Mouse (Mus musculus): ENCODE data around the gene Atp1a1. TPM values are rescaled to one million over a fixed set of nuclear protein-coding genes. Genes with fewer than 3 reads are reported as not detected.

Atp1a1 gene
- polyA plus RNA-seq, 1 experiment: 58.4 TPM

DNA sequence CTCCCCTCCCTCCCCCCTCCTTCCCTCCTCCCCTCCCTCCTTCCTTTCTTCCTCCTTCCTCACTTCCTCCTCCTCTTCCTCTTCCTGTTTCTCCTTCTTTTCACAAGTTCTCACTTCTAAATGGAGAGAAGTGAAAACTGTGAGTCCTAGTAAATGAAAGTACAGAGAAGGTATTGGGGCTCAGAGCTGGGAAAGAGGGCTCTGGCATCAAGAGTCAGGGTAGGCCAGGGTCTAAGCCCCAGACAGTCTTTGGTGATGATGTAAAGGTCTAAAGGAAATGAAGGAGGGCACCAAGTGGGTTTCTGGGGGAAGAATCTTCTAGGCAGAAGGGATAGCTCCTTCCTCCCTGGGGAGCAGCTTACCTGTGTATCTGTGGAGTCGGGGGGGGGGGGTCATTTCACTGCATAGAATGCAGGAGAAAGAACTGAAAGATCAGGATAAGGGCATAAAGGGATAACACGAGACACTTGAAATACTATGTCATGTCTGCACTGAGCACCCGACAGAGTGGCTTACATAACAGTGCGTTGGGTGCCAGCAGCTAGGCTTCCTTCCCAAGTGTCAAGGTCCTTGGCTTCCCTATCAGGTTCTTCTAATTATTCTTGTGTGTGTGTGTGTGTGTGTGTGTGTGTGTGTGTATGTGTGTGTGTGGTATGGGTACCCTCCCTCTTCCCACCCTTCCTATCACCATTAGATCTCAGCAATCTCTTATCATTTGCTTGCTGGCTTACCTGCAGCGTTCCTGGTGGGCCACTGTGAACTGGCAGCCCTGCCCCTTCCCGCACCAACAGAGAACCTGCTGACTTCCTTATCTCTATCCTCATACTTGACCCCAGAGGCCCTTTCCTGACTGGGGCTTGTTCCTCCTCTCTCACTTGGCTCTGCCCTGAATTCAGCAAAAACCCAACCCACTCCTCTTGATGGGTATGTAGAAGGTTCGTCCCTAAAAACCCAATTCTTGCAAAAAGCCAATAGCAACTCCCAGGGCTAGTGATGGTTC is 51.6 kb downstream of the Atp1a1 start:
- TF ChIP-seq GATA1 (IDR thresholded peaks at IDR 0.05; ENCODE audit: low read length): peak; percentile 51
- TF ChIP-seq TAL1 (IDR thresholded peaks at IDR 0.05; ENCODE audit: low read length): no peak
- Histone ChIP-seq H3K4me1 (ENCODE audit: control insufficient read depth) (peaks cover 85% of the 10 kb centered on the region), H3K4me3 (replicated peaks) (peak overlapping the region; percentile 60), H3K36me3 (ENCODE audit: control insufficient read depth) (peaks cover 27% of the 10 kb centered on the region), H3K9me3 (ENCODE audit: control insufficient read depth, low read length) (no peaks in the 10 kb centered on the region), H3K27me3 (ENCODE audit: control insufficient read depth) (no peaks in the 10 kb centered on the region)

DNA sequence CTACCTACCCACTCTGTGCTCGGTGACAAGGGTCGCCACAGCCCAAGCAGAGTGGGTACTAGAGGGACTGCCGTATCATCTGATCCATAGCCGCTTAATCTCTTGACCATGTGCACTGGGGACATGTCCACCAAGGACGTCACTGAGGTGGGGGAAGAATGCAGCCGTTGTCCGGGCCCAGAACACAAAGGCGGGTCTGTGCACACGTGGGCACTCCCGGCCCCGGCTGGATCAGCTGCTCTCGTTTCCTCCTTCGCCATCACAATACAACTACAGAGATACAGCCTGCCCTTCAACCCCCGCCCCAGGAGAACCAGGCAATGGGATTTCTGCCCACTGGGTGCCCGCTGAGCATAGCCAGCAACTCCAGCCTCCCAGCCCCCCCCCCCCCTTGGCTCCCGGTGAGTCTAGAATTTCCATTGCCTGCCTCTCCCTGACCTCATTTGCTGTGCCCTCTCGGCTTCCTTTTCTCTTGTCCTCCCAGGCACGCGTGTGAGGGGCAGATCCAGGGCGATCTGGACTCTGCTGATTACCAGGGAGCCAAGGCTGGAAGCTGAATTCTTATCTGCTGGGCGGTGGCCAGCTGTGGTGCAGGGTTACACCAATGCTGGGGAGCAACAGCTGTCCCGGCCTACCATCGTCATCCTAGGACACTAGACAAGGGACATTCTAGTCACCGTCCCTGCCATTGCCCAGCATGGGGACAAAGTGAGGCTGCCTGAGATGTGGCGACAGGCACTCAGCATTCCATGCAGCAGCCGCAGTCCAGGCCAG is 52.8 kb downstream of the Atp1a1 start:
- Histone ChIP-seq H3K9me3 (ENCODE audit: control insufficient read depth, low read length) (no peaks in the 10 kb centered on the region), H3K4me3 (replicated peaks) (peak overlapping the region; percentile 80), H3K27me3 (ENCODE audit: control insufficient read depth) (no peaks in the 10 kb centered on the region), H3K36me3 (ENCODE audit: control insufficient read depth) (peaks cover 37% of the 10 kb centered on the region), H3K4me1 (ENCODE audit: control insufficient read depth) (peaks cover 90% of the 10 kb centered on the region)
- peak; percentile 98 for TF ChIP-seq TAL1 (IDR thresholded peaks at IDR 0.05; ENCODE audit: low read length)
- TF ChIP-seq GATA1 (IDR thresholded peaks at IDR 0.05; ENCODE audit: low read length): peak; percentile 99

DNA sequence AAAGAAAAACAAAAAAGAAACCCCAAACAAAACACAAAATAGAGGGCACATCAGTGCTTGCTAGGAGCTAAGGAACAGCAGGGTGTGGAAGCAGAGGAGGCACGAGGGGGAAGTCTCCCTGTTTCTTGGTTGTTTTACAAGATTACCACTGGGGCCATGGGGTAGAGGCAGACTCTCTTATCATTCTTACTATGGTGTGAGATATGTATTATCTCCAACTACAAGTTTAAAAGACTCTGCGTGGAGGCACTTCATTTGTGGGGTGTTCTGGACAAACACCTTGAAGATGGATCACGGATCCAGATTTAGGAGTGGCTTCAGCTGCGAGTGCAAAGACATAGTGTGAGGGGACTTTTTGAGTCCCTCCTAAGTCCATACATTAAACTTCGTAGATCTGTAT is 54.7 kb downstream of the Atp1a1 start:
- Histone ChIP-seq H3K27me3 (ENCODE audit: control insufficient read depth) (peaks cover 4% of the 10 kb centered on the region), H3K4me3 (replicated peaks) (peak overlapping the region; percentile 80), H3K36me3 (ENCODE audit: control insufficient read depth) (peaks cover 37% of the 10 kb centered on the region), H3K4me1 (ENCODE audit: control insufficient read depth) (peaks cover 82% of the 10 kb centered on the region), H3K9me3 (ENCODE audit: control insufficient read depth, low read length) (no peaks in the 10 kb centered on the region)
- no peak for TF ChIP-seq GATA1 (IDR thresholded peaks at IDR 0.05; ENCODE audit: low read length)
- TF ChIP-seq TAL1 (IDR thresholded peaks at IDR 0.05; ENCODE audit: low read length): no peak

DNA sequence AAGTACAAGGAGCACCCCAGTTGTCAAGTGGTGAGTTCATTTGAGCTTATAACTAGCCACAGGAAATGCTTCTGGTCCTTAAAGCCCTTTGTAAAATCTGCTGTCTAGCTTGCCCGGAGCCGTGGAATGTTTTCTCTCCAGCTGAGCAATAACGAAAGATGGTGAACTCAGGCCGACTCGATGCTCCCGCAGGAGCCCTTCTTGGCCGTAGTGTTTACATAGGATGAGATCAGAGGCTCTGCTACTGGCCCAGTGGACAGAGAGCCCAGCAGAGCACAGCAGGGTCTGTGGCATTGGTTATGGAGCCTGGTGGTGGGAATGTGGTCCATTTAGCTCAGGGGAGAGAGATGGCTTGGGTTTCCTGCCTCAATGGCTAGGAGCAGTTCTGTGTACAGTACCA is 60.4 kb downstream of the Atp1a1 start:
- Histone ChIP-seq H3K4me3 (replicated peaks) (no peak overlapping the region), H3K9me3 (ENCODE audit: control insufficient read depth, low read length) (no peaks in the 10 kb centered on the region), H3K36me3 (ENCODE audit: control insufficient read depth) (peaks cover 23% of the 10 kb centered on the region), H3K27me3 (ENCODE audit: control insufficient read depth) (peaks cover 19% of the 10 kb centered on the region), H3K4me1 (ENCODE audit: control insufficient read depth) (peaks cover 46% of the 10 kb centered on the region)
- TF ChIP-seq TAL1 (IDR thresholded peaks at IDR 0.05; ENCODE audit: low read length) (no peak), GATA1 (IDR thresholded peaks at IDR 0.05; ENCODE audit: low read length) (no peak)

DNA sequence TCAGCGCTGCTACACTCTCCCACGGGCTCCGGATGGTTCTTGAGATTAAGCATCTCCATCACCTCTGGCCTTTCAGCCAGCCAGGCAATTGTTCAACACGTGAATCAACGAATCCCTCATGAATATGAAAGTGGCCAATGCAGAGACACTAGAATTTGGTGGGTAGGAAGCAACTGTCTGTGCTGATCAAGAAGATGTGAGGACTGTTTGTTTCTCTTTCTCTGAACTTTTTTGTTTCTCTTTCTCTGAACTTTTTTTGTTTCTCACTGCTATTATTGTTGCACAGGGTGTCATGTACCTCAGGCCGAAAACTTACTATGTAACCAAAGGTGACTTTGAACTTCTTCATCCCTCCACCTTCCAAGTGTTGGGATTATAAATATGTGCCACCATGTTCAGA is 62.9 kb downstream of the Atp1a1 start:
- peaks cover 21% of the 10 kb centered on the region for H3K4me1 ChIP-seq (ENCODE audit: control insufficient read depth)
- H3K9me3 ChIP-seq (ENCODE audit: control insufficient read depth, low read length): no peaks in the 10 kb centered on the region
- peaks cover 22% of the 10 kb centered on the region for H3K27me3 ChIP-seq (ENCODE audit: control insufficient read depth)
- H3K36me3 ChIP-seq (ENCODE audit: control insufficient read depth): no peaks in the 10 kb centered on the region
- no peak for TF ChIP-seq TAL1 (IDR thresholded peaks at IDR 0.05; ENCODE audit: low read length)
- TF ChIP-seq GATA1 (IDR thresholded peaks at IDR 0.05; ENCODE audit: low read length): no peak
- H3K4me3 ChIP-seq (replicated peaks): no peak overlapping the region

DNA sequence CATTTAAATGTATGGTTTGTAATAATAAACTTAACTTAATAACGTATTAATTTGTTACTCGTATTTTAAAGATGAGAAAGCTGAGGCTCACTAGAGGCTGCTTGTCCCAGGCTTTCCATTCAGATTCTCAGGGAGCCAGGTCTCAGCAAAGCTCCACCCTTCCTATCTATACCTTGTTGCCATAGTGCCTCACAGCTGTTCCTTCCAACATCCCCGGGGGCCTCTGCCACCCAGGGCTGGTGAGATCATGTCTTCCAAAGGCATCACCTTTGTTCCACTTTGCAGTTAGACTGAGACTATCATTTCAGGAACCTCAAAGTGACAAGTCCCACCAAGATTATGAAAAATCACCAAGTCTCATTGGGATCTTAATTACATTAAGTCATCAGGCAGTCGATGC is 63.9 kb downstream of the Atp1a1 start:
- Histone ChIP-seq H3K27me3 (ENCODE audit: control insufficient read depth) (peaks cover 19% of the 10 kb centered on the region), H3K9me3 (ENCODE audit: control insufficient read depth, low read length) (no peaks in the 10 kb centered on the region), H3K36me3 (ENCODE audit: control insufficient read depth) (no peaks in the 10 kb centered on the region), H3K4me1 (ENCODE audit: control insufficient read depth) (peaks cover 21% of the 10 kb centered on the region), H3K4me3 (replicated peaks) (no peak overlapping the region)
- TF ChIP-seq GATA1 (IDR thresholded peaks at IDR 0.05; ENCODE audit: low read length): no peak
- TF ChIP-seq TAL1 (IDR thresholded peaks at IDR 0.05; ENCODE audit: low read length): no peak

DNA sequence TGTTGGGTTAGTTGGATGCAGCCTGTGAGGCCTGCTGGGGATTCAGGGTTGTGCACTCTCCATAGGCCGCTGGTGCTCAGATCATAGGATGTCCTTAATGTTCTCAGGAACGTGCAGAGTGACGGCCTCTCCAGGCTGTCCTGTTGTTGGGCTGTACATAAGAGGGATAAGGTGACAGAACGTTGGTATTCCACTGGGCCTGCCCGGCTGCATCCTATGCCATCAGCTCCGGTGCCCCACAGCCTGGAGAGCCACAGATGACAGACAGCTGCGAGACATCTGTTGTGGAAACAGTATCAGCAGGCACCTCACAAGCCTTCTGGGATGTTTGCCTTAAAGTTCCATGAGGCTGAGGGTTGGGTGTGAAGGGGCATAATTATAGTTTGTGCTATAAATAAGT is 68.2 kb downstream of the Atp1a1 start:
- TF ChIP-seq GATA1 (IDR thresholded peaks at IDR 0.05; ENCODE audit: low read length): no peak
- no peak for TF ChIP-seq TAL1 (IDR thresholded peaks at IDR 0.05; ENCODE audit: low read length)
- Histone ChIP-seq H3K4me3 (replicated peaks) (no peak overlapping the region), H3K36me3 (ENCODE audit: control insufficient read depth) (no peaks in the 10 kb centered on the region), H3K4me1 (ENCODE audit: control insufficient read depth) (peaks cover 22% of the 10 kb centered on the region), H3K9me3 (ENCODE audit: control insufficient read depth, low read length) (no peaks in the 10 kb centered on the region), H3K27me3 (ENCODE audit: control insufficient read depth) (peaks cover 9% of the 10 kb centered on the region)

DNA sequence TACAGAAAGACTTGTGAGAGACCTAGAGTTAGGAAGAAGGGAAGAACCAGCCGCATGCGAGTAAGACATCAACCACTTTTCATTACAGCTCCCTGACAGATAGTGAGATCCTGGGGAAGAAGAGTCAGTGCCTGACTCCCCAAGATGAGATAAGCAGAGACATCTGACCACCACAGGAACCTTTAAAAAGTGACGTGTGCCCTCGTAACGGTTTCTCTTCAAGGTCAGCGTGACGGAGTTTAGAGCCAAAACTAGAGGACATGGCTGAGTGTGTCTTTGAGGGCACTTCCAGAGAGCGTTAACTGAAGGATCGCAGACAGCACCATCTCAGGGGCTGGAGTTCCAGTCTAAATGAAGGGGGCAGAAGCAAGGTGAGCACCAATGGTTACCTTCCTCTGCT is 70.2 kb downstream of the Atp1a1 start:
- Histone ChIP-seq H3K36me3 (ENCODE audit: control insufficient read depth) (no peaks in the 10 kb centered on the region), H3K9me3 (ENCODE audit: control insufficient read depth, low read length) (no peaks in the 10 kb centered on the region), H3K4me1 (ENCODE audit: control insufficient read depth) (peaks cover 8% of the 10 kb centered on the region), H3K27me3 (ENCODE audit: control insufficient read depth) (peaks cover 7% of the 10 kb centered on the region), H3K4me3 (replicated peaks) (no peak overlapping the region)
- no peak for TF ChIP-seq GATA1 (IDR thresholded peaks at IDR 0.05; ENCODE audit: low read length)
- TF ChIP-seq TAL1 (IDR thresholded peaks at IDR 0.05; ENCODE audit: low read length): no peak

DNA sequence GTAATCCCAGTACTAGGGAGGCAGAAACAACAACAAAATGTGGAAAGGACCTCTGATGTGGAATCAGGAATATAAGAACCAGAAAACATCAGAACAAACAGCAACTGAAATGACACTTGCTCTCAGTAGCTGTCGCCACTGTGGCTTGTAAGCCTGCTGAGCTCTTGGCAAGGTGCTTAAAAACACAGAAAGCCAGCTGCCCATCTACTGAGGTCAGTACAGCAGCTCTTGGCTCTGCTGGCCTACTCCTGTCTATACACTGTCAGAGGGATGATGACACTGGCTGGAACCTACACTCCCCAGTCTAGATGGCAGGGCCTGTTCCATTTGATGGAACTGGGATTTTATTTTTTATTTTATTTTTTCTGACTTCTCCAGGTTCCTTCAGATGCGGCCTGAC is 71.1 kb downstream of the Atp1a1 start:
- H3K4me1 ChIP-seq (ENCODE audit: control insufficient read depth): peaks cover 8% of the 10 kb centered on the region
- H3K9me3 ChIP-seq (ENCODE audit: control insufficient read depth, low read length): no peaks in the 10 kb centered on the region
- H3K27me3 ChIP-seq (ENCODE audit: control insufficient read depth): peaks cover 7% of the 10 kb centered on the region
- H3K36me3 ChIP-seq (ENCODE audit: control insufficient read depth): no peaks in the 10 kb centered on the region
- TF ChIP-seq GATA1 (IDR thresholded peaks at IDR 0.05; ENCODE audit: low read length) (no peak), TAL1 (IDR thresholded peaks at IDR 0.05; ENCODE audit: low read length) (no peak)
- no peak overlapping the region for H3K4me3 ChIP-seq (replicated peaks)
